Mouse (Mus musculus) stomach, postnatal 0 days (tissue): ENCODE measurements around the gene Cyp2t4. TPM values are rescaled to one million over a fixed set of nuclear protein-coding genes. Genes with fewer than 3 reads are reported as not detected.

Experiments used
- ATAC-seq: fragments of 200-750 bp; cut with Nextera tagmentation; 2 replicates; pipeline ENCODE4 v1.8.0; 2017; ENCODE audit not compliant: low FRiP score, low TSS enrichment
- DNase-seq: peaks from one replicate; pipeline ENCODE4 v3.0.0-alpha.2; 2016; ENCODE audit warnings: low spot score
- H3K27ac ChIP-seq: fragments of 300-500 bp; sonication (generic); replicated peaks from 2 replicates; pipeline ENCODE4 v1.5.1; 2014; ENCODE audit warnings: mild to moderate bottlenecking, control low read depth
- H3K27me3 ChIP-seq: fragments of 300-500 bp; sonication (generic); 2 replicates; pipeline ENCODE4 v1.6.1; 2014; ENCODE audit warnings: low read length; ENCODE audit not compliant: control insufficient read depth, insufficient read depth
- H3K36me3 ChIP-seq: fragments of 300-500 bp; sonication (generic); 2 replicates; pipeline ENCODE4 v1.6.1; 2014; ENCODE audit warnings: low read length, mixed read lengths; ENCODE audit not compliant: control insufficient read depth, insufficient read depth
- H3K4me1 ChIP-seq: fragments of 300-500 bp; sonication (generic); replicated peaks from 2 replicates; pipeline ENCODE4 v1.6.1; 2014; ENCODE audit warnings: antibody characterized with exemption; ENCODE audit not compliant: control insufficient read depth, insufficient read depth
- H3K4me2 ChIP-seq: fragments of 300-500 bp; sonication (generic); replicated peaks from 2 replicates; pipeline ENCODE4 v1.6.1; 2014; ENCODE audit warnings: low read depth, mild to moderate bottlenecking, control low read depth, moderate library complexity
- H3K4me3 ChIP-seq: fragments of 300-500 bp; sonication (generic); 2 replicates; pipeline ENCODE4 v1.5.1; 2014; ENCODE audit warnings: low read depth, low read length, control low read depth
- H3K9ac ChIP-seq: fragments of 300-500 bp; sonication (generic); 2 replicates; pipeline ENCODE4 v1.6.1; 2014; ENCODE audit warnings: mild to moderate bottlenecking, low read length, control low read depth, mixed read lengths
- H3K9me3 ChIP-seq: fragments of 300-500 bp; sonication (generic); 2 replicates; pipeline ENCODE4 v1.6.1; 2016; ENCODE audit warnings: low read length; ENCODE audit not compliant: control insufficient read depth
- CTCF ChIP-seq: IDR thresholded peaks from 2 replicates; pipeline ENCODE4 v1.5.1; 2016; ENCODE audit warnings: antibody characterized with exemption, low read depth, mild to moderate bottlenecking, moderate library complexity
- EP300 ChIP-seq: optimal IDR thresholded peaks from 2 replicates; pipeline ENCODE3; 2016; ENCODE audit warnings: antibody characterized with exemption
- WGBS: fragments of 180-500 bp; shearing (Covaris S2); extraction: QIAGEN DNeasy Blood & Tissue Kit; methylation state at CpG from one replicate; pipeline ENCODE4 v1.1.7; 2014; 5-methylcytosine and 5-hydroxymethylcytosine counted together
- microRNA counts: library from miRNA; unstranded; fragments of <30 nt; microRNA quantifications from one replicate; lab custom pipeline; 2015
- microRNA-seq: library from miRNA; unstranded; fragments of <30 nt; microRNA quantifications from one replicate; pipeline ENCODE4, GENCODE M21; 2016
- polyA plus RNA-seq: library from polyadenylated mRNA; unstranded; fragments of >200 nt; fragmentation: Nextera tagmentation; extraction: Ambion mirVana; gene quantifications from 2 replicates; pipeline ENCODE4 v1.2.1, GENCODE M21; 2015

Cyp2t4 gene
- polyA plus RNA-seq, 1 experiment from 2014 or later, result not detected

DNA sequence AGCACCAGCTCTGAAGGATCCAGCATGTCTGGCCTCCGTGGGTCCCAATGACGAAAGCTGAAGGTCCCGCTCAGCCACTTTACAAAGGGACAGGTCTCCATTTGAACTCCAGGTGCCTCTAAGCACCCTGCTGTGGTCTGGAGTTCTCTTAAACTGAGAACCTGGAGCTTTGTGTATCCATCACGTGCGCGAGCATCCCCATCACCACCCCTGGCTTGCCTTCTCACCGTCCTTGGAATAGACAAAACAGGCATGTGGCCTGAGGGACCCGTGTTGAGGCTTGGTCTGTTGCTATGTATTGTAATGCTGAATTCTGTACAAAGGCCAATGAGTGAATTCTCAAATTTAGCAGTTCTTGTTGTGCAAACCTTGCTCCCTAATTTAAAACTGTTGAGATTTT is 45.3 kb downstream of the Cyp2t4 start:
- Histone ChIP-seq H3K9ac (no peak overlapping the region), H3K4me1 (peaks cover 4% of the 10 kb centered on the region), H3K27ac (no peak overlapping the region), H3K4me3 (no peak overlapping the region), H3K36me3 (peaks cover 3% of the 10 kb centered on the region; the same call in 1 of the 2 replicates), H3K4me2 (no peak overlapping the region), H3K9me3 (no peaks in the 10 kb centered on the region), H3K27me3 (no peaks in the 10 kb centered on the region)
- ATAC-seq, result no peak
- DNase-seq, result no peak
- 93% methylated on average over 8 of the region's 8 CpGs for WGBS
- TF ChIP-seq CTCF (no peak), EP300 (no peak)

DNA sequence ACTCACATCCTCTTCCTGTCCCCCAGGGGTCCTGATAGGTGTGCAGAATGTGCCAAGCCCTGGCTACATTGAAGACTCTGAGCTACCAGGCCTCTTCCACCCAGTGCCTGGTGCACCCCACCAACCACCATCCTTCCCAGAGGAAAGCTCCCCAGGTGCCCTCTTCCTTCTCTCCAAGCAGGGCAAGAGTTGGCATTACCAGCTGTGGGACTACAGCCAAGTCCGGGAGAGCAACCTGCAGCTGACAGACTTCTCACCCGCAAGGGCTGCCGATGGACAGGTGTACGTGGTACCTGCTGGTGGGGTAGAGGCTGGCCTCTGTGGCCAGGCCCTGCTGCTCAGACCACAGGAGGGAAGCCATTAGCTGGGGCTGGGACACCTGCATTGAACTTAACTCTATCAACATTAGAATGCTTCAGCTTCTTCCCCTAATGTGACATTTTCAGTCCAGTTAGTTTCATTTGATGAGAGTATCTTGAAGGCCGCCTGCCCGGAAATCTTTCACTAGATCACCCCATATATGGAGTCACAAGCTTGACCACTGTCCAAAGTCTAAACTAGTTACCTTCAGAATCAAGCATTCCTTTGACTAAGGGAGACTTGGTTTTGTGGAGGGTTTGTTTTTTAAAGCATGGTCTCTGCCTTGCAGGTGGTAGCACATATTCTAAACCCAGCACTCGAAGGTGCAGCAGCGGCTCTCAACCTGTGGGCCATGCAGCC is 50.4 kb downstream of the Cyp2t4 start:
- no peak overlapping the region for H3K9ac ChIP-seq
- TF ChIP-seq EP300 (no peak), CTCF (no peak)
- 90% methylated on average over 8 of the region's 8 CpGs for WGBS
- DNase-seq (no peak), ATAC-seq (no peak)
- H3K4me2 ChIP-seq, result no peak overlapping the region
- no peaks in the 10 kb centered on the region for H3K27me3 ChIP-seq
- H3K9me3 ChIP-seq, result no peaks in the 10 kb centered on the region
- H3K4me3 ChIP-seq, result no peak overlapping the region
- H3K27ac ChIP-seq, result no peak overlapping the region; the same call in 1 of the 2 replicates
- no peaks in the 10 kb centered on the region for H3K4me1 ChIP-seq
- H3K36me3 ChIP-seq, result peaks cover 16% of the 10 kb centered on the region

MicroRNAs within 50 kb of the gene (microRNA counts, 519-probe panel; counts per million panel counts)
- microRNA mmu-miR-1191 (lab: Ali Mortazavi, UCI), result not detected

Small RNAs within 50 kb of the gene (microRNA-seq; reads per million reads assigned to microRNA genes)
- gene Mir1191 (0.96 reads per million), gene Mir3101 (not detected)

Other genes with a start within 250 kb of the Cyp2t4 start
- gene Cyp2a22, start 214.3 kb upstream of the Cyp2t4 start, polyA plus RNA-seq, result 0.02 TPM in 1 of 2 replicates, not detected in the other
- gene Cyp2a12, start 124.6 kb upstream of the Cyp2t4 start, polyA plus RNA-seq, result 0.05 and 0.08 TPM in 2 replicates
- gene Cyp2f2, start 33.8 kb upstream of the Cyp2t4 start, polyA plus RNA-seq, result 108 and 155 TPM in 2 replicates
- 51.0 and 53.4 TPM in 2 replicates for gene Egln2, start 13.1 kb downstream of the Cyp2t4 start, polyA plus RNA-seq
- 70.7 and 72.2 TPM in 2 replicates for gene Rab4b, start 25.2 kb downstream of the Cyp2t4 start, polyA plus RNA-seq
- not detected in 2 replicates for gene Gm21983, start 27.4 kb downstream of the Cyp2t4 start, polyA plus RNA-seq
- 7.3 and 8.7 TPM in 2 replicates for gene Mia, start 27.4 kb downstream of the Cyp2t4 start, polyA plus RNA-seq
- 1.7 and 1.8 TPM in 2 replicates for gene BC024978, start 42.1 kb downstream of the Cyp2t4 start, polyA plus RNA-seq
- 82.2 and 82.7 TPM in 2 replicates for gene Snrpa, start 42.6 kb downstream of the Cyp2t4 start, polyA plus RNA-seq
- gene Itpkc, start 74.9 kb downstream of the Cyp2t4 start, polyA plus RNA-seq, result 11.6 and 12.2 TPM in 2 replicates
- gene Coq8b, start 79.3 kb downstream of the Cyp2t4 start, polyA plus RNA-seq, result 25.0 and 26.6 TPM in 2 replicates
- gene Numbl, start 104.7 kb downstream of the Cyp2t4 start, polyA plus RNA-seq, result 12.8 and 14.6 TPM in 2 replicates
- gene Ltbp4, start 184.0 kb downstream of the Cyp2t4 start, polyA plus RNA-seq, result 81.0 and 94.8 TPM in 2 replicates
- gene Shkbp1, start 202.3 kb downstream of the Cyp2t4 start, polyA plus RNA-seq, result 26.3 and 27.3 TPM in 2 replicates
- 0.28 and 0.57 TPM in 2 replicates for gene Gm20479, start 203.7 kb downstream of the Cyp2t4 start, polyA plus RNA-seq